Mouse (Mus musculus) lung, embryonic 16.5 days (tissue): ENCODE results near the gene Rnf34. TPM values are rescaled to one million over a fixed set of nuclear protein-coding genes. Genes with fewer than 3 reads are reported as not detected.
A peak's percentile ranks its signal among the peaks of the same experiment; 100 is the strongest.

Experiments
- ATAC-seq: fragments of 200-750 bp; cut with Nextera tagmentation; 2 replicates; pipeline ENCODE4 v1.8.0; 2017; ENCODE audit warnings: low read depth, mild to moderate bottlenecking, moderate library complexity
- H3K27ac ChIP-seq: fragments of 300-500 bp; sonication (generic); 2 replicates; pipeline ENCODE4 v1.5.1; 2014; ENCODE audit warnings: mild to moderate bottlenecking, control low read depth, low read length
- H3K27me3 ChIP-seq: fragments of 300-500 bp; sonication (generic); 2 replicates; pipeline ENCODE4 v1.6.1; 2014; ENCODE audit warnings: low read depth, low read length, mixed read lengths; ENCODE audit not compliant: control insufficient read depth, insufficient read depth
- H3K36me3 ChIP-seq: fragments of 300-500 bp; sonication (generic); 2 replicates; pipeline ENCODE4 v1.6.1; 2014; ENCODE audit warnings: low read length; ENCODE audit not compliant: control insufficient read depth, insufficient read depth
- H3K4me1 ChIP-seq: fragments of 300-500 bp; sonication (generic); replicated peaks from 2 replicates; pipeline ENCODE4 v1.6.1; 2014; ENCODE audit warnings: low read length, mixed read lengths; ENCODE audit not compliant: control insufficient read depth, insufficient read depth
- H3K4me2 ChIP-seq: fragments of 300-500 bp; sonication (generic); 2 replicates; pipeline ENCODE4 v1.6.1; 2014; ENCODE audit warnings: low read depth, low read length, control low read depth
- H3K4me3 ChIP-seq: fragments of 300-500 bp; sonication (generic); 2 replicates; pipeline ENCODE4 v1.5.1; 2014; ENCODE audit warnings: mild to moderate bottlenecking, low read length, control low read depth
- H3K9ac ChIP-seq: fragments of 300-500 bp; sonication (generic); 2 replicates; pipeline ENCODE4 v1.6.1; 2014; ENCODE audit warnings: low read length, control low read depth
- H3K9me3 ChIP-seq: fragments of 300-500 bp; sonication (generic); 2 replicates; pipeline ENCODE4 v1.6.1; 2016; ENCODE audit warnings: low read length; ENCODE audit not compliant: control insufficient read depth
- WGBS: fragments of 180-500 bp; shearing (Covaris S2); extraction: QIAGEN DNeasy Blood & Tissue Kit; methylation state at CpG from one replicate; pipeline ENCODE4 v1.1.7; 2014; 5-methylcytosine and 5-hydroxymethylcytosine counted together
- polyA plus RNA-seq: library from polyadenylated mRNA; unstranded; fragments of >200 nt; fragmentation: Nextera tagmentation; extraction: Ambion mirVana; gene quantifications from 2 replicates; pipeline ENCODE4 v1.2.1, GENCODE M21; 2015

Rnf34 gene
- polyA plus RNA-seq, 1 experiment from 2014 or later: 29.1 TPM

- under 1% methylated on average over 10 of the region's 10 CpGs for WGBS
- H3K4me2 ChIP-seq: peak overlapping the region; percentile 60
- no peaks in the 10 kb centered on the region for H3K27me3 ChIP-seq
- ATAC-seq: peak; percentile 45
- H3K9me3 ChIP-seq: no peaks in the 10 kb centered on the region
- H3K36me3 ChIP-seq: peaks cover 22% of the 10 kb centered on the region
- H3K4me1 ChIP-seq: peaks cover 6% of the 10 kb centered on the region
- H3K4me3 ChIP-seq: peak overlapping the region; percentile 95
- peak overlapping the region; percentile 71 for H3K9ac ChIP-seq
- H3K27ac ChIP-seq: peak overlapping the region; percentile 98
Measured at GRCm38 (mm10) chr5:122821524-122821885, 28.3 kb upstream of the Rnf34 start.

- no peak overlapping the region for H3K4me2 ChIP-seq
- peaks cover 14% of the 10 kb centered on the region for H3K36me3 ChIP-seq
- no peak overlapping the region for H3K4me3 ChIP-seq
- no peak overlapping the region for H3K9ac ChIP-seq
- no peak for ATAC-seq
- no peaks in the 10 kb centered on the region for H3K27me3 ChIP-seq
- H3K27ac ChIP-seq: no peak overlapping the region
- H3K4me1 ChIP-seq: peaks cover 6% of the 10 kb centered on the region
- no peaks in the 10 kb centered on the region for H3K9me3 ChIP-seq
- WGBS: 85% methylated on average over 4 of the region's 4 CpGs
Measured at GRCm38 (mm10) chr5:122822441-122822840, 27.4 kb upstream of the Rnf34 start.

- no peak overlapping the region for H3K4me2 ChIP-seq
- WGBS: 58% methylated on average over 1 of the region's 1 CpGs
- H3K9ac ChIP-seq: no peak overlapping the region
- no peak overlapping the region for H3K27ac ChIP-seq
- ATAC-seq: no peak
- no peaks in the 10 kb centered on the region for H3K9me3 ChIP-seq
- H3K4me1 ChIP-seq: peaks cover 6% of the 10 kb centered on the region
- no peak overlapping the region for H3K4me3 ChIP-seq
- no peaks in the 10 kb centered on the region for H3K27me3 ChIP-seq
- no peaks in the 10 kb centered on the region for H3K36me3 ChIP-seq
Measured at GRCm38 (mm10) chr5:122823976-122824375, 25.9 kb upstream of the Rnf34 start.

GRCm38 (mm10) chr5:122824450-122824849 lies 25.4 kb upstream of the Rnf34 start:
- no peak overlapping the region for H3K4me2 ChIP-seq
- no peak for ATAC-seq
- WGBS: 63% methylated on average over 6 of the region's 6 CpGs
- no peaks in the 10 kb centered on the region for H3K36me3 ChIP-seq
- peaks cover 6% of the 10 kb centered on the region for H3K4me1 ChIP-seq
- H3K9ac ChIP-seq: no peak overlapping the region
- H3K27me3 ChIP-seq: no peaks in the 10 kb centered on the region
- H3K9me3 ChIP-seq: no peaks in the 10 kb centered on the region
- H3K27ac ChIP-seq: no peak overlapping the region
- H3K4me3 ChIP-seq: no peak overlapping the region

GRCm38 (mm10) chr5:122825099-122825498 lies 24.7 kb upstream of the Rnf34 start:
- Histone ChIP-seq H3K4me3 (no peak overlapping the region), H3K9ac (no peak overlapping the region), H3K27me3 (no peaks in the 10 kb centered on the region), H3K9me3 (no peaks in the 10 kb centered on the region), H3K4me2 (no peak overlapping the region), H3K36me3 (no peaks in the 10 kb centered on the region), H3K4me1 (peaks cover 2% of the 10 kb centered on the region), H3K27ac (no peak overlapping the region)
- 76% methylated on average over 8 of the region's 8 CpGs for WGBS
- ATAC-seq: no peak

GRCm38 (mm10) chr5:122832536-122832935 lies 17.3 kb upstream of the Rnf34 start:
- 83% methylated on average over 10 of the region's 10 CpGs for WGBS
- Histone ChIP-seq H3K27ac (no peak overlapping the region), H3K4me2 (no peak overlapping the region), H3K4me1 (no peaks in the 10 kb centered on the region), H3K9ac (no peak overlapping the region), H3K9me3 (no peaks in the 10 kb centered on the region), H3K27me3 (no peaks in the 10 kb centered on the region), H3K4me3 (no peak overlapping the region), H3K36me3 (no peaks in the 10 kb centered on the region)
- no peak for ATAC-seq

GRCm38 (mm10) chr5:122832996-122833395 lies 16.9 kb upstream of the Rnf34 start:
- Histone ChIP-seq H3K9ac (no peak overlapping the region), H3K4me3 (no peak overlapping the region), H3K36me3 (no peaks in the 10 kb centered on the region), H3K27me3 (no peaks in the 10 kb centered on the region), H3K4me2 (no peak overlapping the region), H3K27ac (no peak overlapping the region), H3K9me3 (no peaks in the 10 kb centered on the region), H3K4me1 (no peaks in the 10 kb centered on the region)
- ATAC-seq: no peak
- WGBS: 71% methylated on average over 10 of the region's 10 CpGs

GRCm38 (mm10) chr5:122841126-122841525 lies 8.7 kb upstream of the Rnf34 start:
- H3K27ac ChIP-seq: no peak overlapping the region
- H3K27me3 ChIP-seq: no peaks in the 10 kb centered on the region
- no peaks in the 10 kb centered on the region for H3K36me3 ChIP-seq
- H3K4me3 ChIP-seq: no peak overlapping the region
- ATAC-seq: no peak
- no peaks in the 10 kb centered on the region for H3K4me1 ChIP-seq
- WGBS: 77% methylated on average over 2 of the region's 2 CpGs
- no peak overlapping the region for H3K9ac ChIP-seq
- no peak overlapping the region for H3K4me2 ChIP-seq
- H3K9me3 ChIP-seq: no peaks in the 10 kb centered on the region

- H3K4me3 ChIP-seq: no peak overlapping the region
- H3K4me2 ChIP-seq: no peak overlapping the region
Measured at GRCm38 (mm10) chr5:122843799-122844198, 6.0 kb upstream of the Rnf34 start.

More at GRCm38 (mm10) chr5:122843799-122844198, 6.0 kb upstream of the Rnf34 start:
- H3K9me3 ChIP-seq: no peaks in the 10 kb centered on the region
- no peaks in the 10 kb centered on the region; the same call in 1 of the 2 replicates for H3K4me1 ChIP-seq
- 79% methylated on average over 5 of the region's 5 CpGs for WGBS
- H3K36me3 ChIP-seq: no peaks in the 10 kb centered on the region
- no peaks in the 10 kb centered on the region for H3K27me3 ChIP-seq
- no peak for ATAC-seq
- H3K27ac ChIP-seq: no peak overlapping the region
- no peak overlapping the region for H3K9ac ChIP-seq
